Mouse (Mus musculus) intestine, postnatal 0 days (tissue): ENCODE measurements at regions not wholly inside any gene's neighbourhood (a gene's known extent, or its start where the extent isn't known, plus 50 kb on each side); places are given as distances from the start of the nearest gene placed in this dataset.

Experiments used
- ATAC-seq: fragments of 200-750 bp; cut with Nextera tagmentation; 2 replicates; pipeline ENCODE4 v1.8.0; 2017; ENCODE audit warnings: mild to moderate bottlenecking, moderate TSS enrichment, moderate library complexity
- H3K27ac ChIP-seq: fragments of 300-500 bp; sonication (generic); 2 replicates; pipeline ENCODE4 v1.5.1; 2014; ENCODE audit warnings: mild to moderate bottlenecking, low read depth, low read length, moderate library complexity
- H3K27me3 ChIP-seq: fragments of 300-500 bp; sonication (generic); replicated peaks from 2 replicates; pipeline ENCODE4 v1.6.1; 2014; ENCODE audit warnings: low read length, mixed read lengths; ENCODE audit not compliant: control insufficient read depth, insufficient read depth
- H3K36me3 ChIP-seq: fragments of 300-500 bp; sonication (generic); 2 replicates; pipeline ENCODE4 v1.6.1; 2014; ENCODE audit warnings: mild to moderate bottlenecking, moderate library complexity; ENCODE audit not compliant: control insufficient read depth, insufficient read depth
- H3K4me1 ChIP-seq: fragments of 300-500 bp; sonication (generic); replicated peaks from 2 replicates; pipeline ENCODE4 v1.6.1; 2014; ENCODE audit warnings: antibody characterized with exemption, low read length, mixed read lengths; ENCODE audit not compliant: control insufficient read depth, insufficient read depth
- H3K4me2 ChIP-seq: fragments of 300-500 bp; sonication (generic); replicated peaks from 2 replicates; pipeline ENCODE4 v1.6.1; 2014; ENCODE audit warnings: low read depth, mild to moderate bottlenecking, moderate library complexity
- H3K4me3 ChIP-seq: fragments of 300-500 bp; sonication (generic); 2 replicates; pipeline ENCODE4 v1.5.1; 2014; ENCODE audit warnings: low read depth, low read length
- H3K9ac ChIP-seq: fragments of 300-500 bp; sonication (generic); 2 replicates; pipeline ENCODE4 v1.6.1; 2014; ENCODE audit warnings: mild to moderate bottlenecking, low read depth, low read length
- H3K9me3 ChIP-seq: fragments of 300-500 bp; sonication (generic); 2 replicates; pipeline ENCODE4 v1.6.1; 2016; ENCODE audit warnings: mixed run types; ENCODE audit not compliant: control insufficient read depth
- CTCF ChIP-seq: sonication (generic); IDR thresholded peaks from 2 replicates; pipeline ENCODE4 v1.5.1; 2016; ENCODE audit warnings: low read depth, mild to moderate bottlenecking, control low read depth, antibody characterized with exemption, moderate library complexity
- WGBS: fragments of 180-500 bp; shearing (Covaris S2); extraction: QIAGEN DNeasy Blood & Tissue Kit; methylation state at CpG from one replicate; pipeline ENCODE4 v1.1.7; 2014; 5-methylcytosine and 5-hydroxymethylcytosine counted together

DNA sequence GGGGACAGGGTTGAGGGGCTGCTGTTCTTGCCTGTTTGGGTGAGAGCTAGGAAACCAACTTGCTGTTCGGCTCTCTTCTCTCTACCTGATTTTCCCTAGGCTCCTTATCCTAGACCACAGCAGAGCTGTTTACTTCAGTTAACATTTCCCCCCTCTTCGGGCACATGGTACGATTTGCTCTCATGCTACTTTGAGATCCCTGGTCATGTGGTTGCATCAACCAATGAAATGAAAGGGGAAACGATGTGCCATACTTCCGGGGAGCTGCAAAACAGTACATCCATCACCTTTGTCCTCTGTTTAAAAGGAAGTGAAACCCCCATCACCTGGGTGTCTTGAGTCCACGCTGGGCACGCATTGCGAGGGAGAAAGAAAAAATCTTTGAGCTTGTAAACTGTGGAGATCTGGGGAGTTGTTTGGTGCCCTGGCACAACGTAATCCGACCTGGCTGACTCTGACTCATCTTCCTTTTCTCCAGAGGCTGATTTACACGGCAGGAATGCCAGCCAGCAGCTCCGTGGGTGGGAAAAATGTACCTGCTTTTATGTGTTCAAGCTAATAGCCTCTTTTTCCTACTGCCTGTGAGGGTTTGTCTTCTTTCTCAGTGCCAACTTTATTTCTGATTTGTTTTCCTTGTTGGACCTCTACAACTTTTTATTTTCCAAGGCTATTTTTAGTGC, 97.2 kb upstream of the Adra1b start:
- Histone ChIP-seq H3K9ac (no peak overlapping the region), H3K27ac (no peak overlapping the region), H3K27me3 (no peaks in the 10 kb centered on the region), H3K9me3 (no peaks in the 10 kb centered on the region), H3K4me1 (no peaks in the 10 kb centered on the region), H3K4me2 (no peak overlapping the region), H3K4me3 (no peak overlapping the region), H3K36me3 (no peaks in the 10 kb centered on the region)
- no peak for ATAC-seq
- 71% methylated on average over 12 of the region's 12 CpGs for WGBS
- TF ChIP-seq CTCF, result no peak

DNA sequence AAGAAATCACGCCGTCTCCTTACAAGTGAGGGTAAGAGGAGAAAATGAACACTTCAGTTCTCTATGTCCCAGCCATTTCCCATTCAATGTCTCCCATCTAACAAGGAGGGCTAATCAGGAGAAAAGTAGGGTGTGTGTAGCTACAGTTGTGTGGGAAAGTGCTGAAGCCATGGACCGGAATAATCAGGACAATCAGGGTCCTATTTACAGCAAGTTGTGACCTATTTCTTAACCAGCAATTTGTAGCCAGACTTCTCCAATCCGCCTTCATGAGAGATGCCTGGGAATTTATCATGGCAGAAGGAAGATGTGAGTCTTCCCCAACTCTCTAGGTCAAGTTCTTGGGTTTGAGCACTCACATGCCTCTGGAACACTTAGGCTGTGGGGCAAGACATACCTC, 99.0 kb upstream of the Adra1b start:
- ATAC-seq, result no peak
- no peak overlapping the region for H3K4me3 ChIP-seq
- no peak overlapping the region for H3K4me2 ChIP-seq
- H3K9ac ChIP-seq, result no peak overlapping the region
- no peaks in the 10 kb centered on the region for H3K9me3 ChIP-seq
- 89% methylated on average over 4 of the region's 4 CpGs for WGBS
- no peaks in the 10 kb centered on the region for H3K27me3 ChIP-seq
- no peaks in the 10 kb centered on the region for H3K4me1 ChIP-seq
- TF ChIP-seq CTCF, result no peak
- no peaks in the 10 kb centered on the region for H3K36me3 ChIP-seq
- no peak overlapping the region for H3K27ac ChIP-seq

DNA sequence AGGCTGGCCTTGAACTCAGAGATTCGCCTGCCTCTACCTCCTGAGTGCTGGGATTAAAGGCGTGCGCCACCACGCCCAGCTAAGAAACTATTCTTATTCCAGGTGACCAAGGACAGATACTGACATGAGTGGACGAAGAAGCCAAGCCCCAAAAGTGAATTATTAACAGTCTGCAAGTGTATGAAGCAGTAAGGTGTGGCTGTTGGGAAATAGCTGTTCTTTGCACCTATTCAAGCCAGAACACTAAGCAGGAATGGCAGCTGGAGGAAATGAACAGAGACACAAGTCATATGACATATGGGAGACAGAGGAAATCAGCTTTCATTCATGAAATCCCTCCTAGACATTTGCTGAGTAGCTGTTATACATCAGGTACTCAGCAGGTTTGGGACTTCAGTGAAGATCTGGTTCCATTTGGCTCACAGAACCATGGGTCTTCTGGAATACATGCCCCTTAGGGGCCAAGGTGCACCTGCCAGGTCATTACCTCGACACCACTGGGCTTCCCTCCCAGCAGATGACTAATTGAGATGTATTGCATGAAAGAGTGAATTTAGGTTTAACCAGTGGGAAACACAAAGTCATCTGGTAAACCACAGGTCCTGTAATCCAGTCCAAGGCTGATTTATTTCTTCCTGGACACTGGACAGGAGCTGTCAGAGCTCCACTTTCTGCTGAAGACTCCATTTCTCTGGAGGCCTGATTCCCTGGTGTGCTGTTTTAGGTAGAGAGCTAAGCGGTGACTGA, 101.0 kb upstream of the Adra1b start:
- Histone ChIP-seq H3K4me1 (no peaks in the 10 kb centered on the region), H3K9me3 (no peaks in the 10 kb centered on the region), H3K4me2 (no peak overlapping the region), H3K27me3 (no peaks in the 10 kb centered on the region), H3K36me3 (no peaks in the 10 kb centered on the region), H3K27ac (no peak overlapping the region), H3K9ac (no peak overlapping the region), H3K4me3 (no peak overlapping the region)
- ATAC-seq, result peak; percentile 98
- WGBS, result 59% methylated on average over 7 of the region's 7 CpGs
- no peak for TF ChIP-seq CTCF

DNA sequence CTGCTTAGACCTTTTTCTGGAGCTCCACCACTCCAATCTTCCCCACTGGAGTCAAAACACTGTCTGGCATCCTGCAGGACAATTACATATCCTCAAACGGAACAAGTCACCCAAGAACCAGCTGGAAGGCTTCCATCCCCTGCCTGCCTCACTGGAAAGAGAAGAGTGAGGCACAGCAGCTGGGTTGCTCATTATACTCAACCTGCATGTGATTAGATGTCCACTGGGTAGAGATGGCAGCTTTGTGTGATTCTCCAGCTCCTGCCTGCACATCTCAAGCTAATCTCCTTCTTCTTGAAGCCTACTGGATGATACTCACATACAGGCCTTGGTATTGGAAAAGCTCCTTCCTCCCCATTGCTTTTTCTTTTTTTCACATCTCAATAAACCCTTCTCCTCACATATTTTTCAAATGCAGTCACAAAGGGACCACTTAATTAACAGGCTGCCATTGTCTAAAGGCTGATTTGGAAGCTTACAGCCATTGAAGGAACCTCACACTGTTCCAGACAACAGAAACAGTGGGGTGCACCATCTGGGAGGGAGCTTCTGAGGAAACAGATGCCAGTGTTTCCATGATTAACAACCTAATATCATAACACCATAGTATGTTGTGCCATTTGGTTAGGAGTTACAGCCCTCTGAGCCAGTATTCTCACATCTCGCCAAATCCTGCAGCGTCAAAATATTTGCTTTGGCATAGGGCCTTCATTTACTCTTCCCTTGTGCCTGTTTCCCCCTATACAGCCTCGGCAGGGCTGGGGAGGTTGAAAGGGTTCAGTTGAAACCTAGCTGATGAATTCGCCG, 101.9 kb upstream of the Adra1b start:
- no peak overlapping the region for H3K9ac ChIP-seq
- no peaks in the 10 kb centered on the region for H3K27me3 ChIP-seq
- H3K27ac ChIP-seq, result no peak overlapping the region
- TF ChIP-seq CTCF, result no peak
- H3K4me1 ChIP-seq, result no peaks in the 10 kb centered on the region
- ATAC-seq, result no peak
- 64% methylated on average over 6 of the region's 6 CpGs for WGBS
- no peak overlapping the region for H3K4me2 ChIP-seq
- H3K4me3 ChIP-seq, result no peak overlapping the region
- no peaks in the 10 kb centered on the region for H3K36me3 ChIP-seq
- H3K9me3 ChIP-seq, result no peaks in the 10 kb centered on the region

DNA sequence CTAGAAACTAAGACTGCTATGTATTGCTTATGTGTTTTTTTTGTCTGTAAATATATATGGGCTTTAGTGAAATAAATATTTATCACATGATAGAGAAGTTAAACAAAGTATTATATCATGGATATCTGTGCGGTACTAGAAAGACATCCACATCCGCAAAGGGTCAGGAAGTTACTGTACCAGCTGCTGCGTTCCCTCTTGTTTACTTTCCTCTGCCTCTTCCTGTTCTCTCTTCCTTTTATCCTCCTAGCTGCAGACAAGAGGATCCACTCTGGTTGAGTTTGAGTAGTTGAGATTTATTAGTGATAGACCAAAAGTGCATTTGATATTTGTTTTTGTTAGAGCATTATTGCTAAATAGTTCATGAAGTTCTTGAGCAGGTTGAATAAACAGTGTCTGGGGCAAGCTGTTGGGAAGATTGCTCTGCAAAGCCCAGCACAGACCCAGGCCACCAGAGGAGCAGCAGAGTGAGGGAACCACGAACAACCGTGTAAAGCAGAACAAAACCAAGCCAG, 106.6 kb upstream of the Adra1b start:
- H3K9me3 ChIP-seq, result no peaks in the 10 kb centered on the region
- H3K4me3 ChIP-seq, result no peak overlapping the region
- TF ChIP-seq CTCF, result peak; percentile 16; the same call in 1 of the 2 replicates
- no peaks in the 10 kb centered on the region for H3K4me1 ChIP-seq
- ATAC-seq, result no peak
- no peak overlapping the region for H3K4me2 ChIP-seq
- no peak overlapping the region for H3K9ac ChIP-seq
- H3K27me3 ChIP-seq, result no peaks in the 10 kb centered on the region
- H3K27ac ChIP-seq, result no peak overlapping the region
- 46% methylated on average over 5 of the region's 5 CpGs for WGBS
- no peaks in the 10 kb centered on the region for H3K36me3 ChIP-seq

DNA sequence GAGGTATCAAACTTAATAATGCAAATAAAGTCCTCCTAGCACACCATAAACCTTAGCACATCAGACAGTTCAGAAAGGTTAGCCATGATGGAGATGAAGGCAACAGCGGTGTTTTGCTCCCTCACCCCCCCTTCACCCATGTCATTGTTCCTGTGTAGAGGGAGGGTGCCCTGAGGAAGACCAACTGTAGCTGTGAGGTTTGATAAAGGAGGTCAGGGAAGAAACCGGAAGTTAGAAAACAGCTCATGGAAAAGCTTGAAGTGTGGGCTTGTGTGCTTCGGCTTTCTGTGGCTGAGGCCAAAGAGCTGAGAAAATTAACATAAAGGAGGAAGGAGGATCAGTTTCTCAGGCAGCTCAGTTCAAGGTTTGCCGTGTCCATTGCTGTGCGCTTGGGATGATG, 111.3 kb upstream of the Adra1b start:
- no peak for TF ChIP-seq CTCF
- H3K36me3 ChIP-seq, result no peaks in the 10 kb centered on the region
- no peaks in the 10 kb centered on the region for H3K9me3 ChIP-seq
- WGBS, result 82% methylated on average over 5 of the region's 5 CpGs
- H3K27me3 ChIP-seq, result no peaks in the 10 kb centered on the region
- H3K4me3 ChIP-seq, result no peak overlapping the region
- ATAC-seq, result no peak
- no peak overlapping the region for H3K27ac ChIP-seq
- no peak overlapping the region for H3K4me2 ChIP-seq
- no peak overlapping the region for H3K9ac ChIP-seq
- H3K4me1 ChIP-seq, result no peaks in the 10 kb centered on the region
